Mouse (Mus musculus) olfactory bulb, adult 2 months (tissue): ENCODE measurements at regions not wholly inside any gene's neighbourhood (a gene's known extent, or its start where the extent isn't known, plus 50 kb on each side); places are given as distances from the start of the nearest gene placed in this dataset.

ENCODE experiments used
- H3K27ac ChIP-seq: fragments of 200-500 bp; 2 replicates; pipeline ENCODE4 v1.5.1; 2012; ENCODE audit warnings: low read depth, low read length; ENCODE audit not compliant: insufficient read depth
- H3K4me1 ChIP-seq: fragments of 200-500 bp; 2 replicates; pipeline ENCODE4 v1.6.1; 2012; ENCODE audit warnings: low read length; ENCODE audit not compliant: control insufficient read depth, insufficient read depth
- H3K4me3 ChIP-seq: fragments of 200-500 bp; 2 replicates; pipeline ENCODE4 v1.5.1; 2012; ENCODE audit warnings: mild to moderate bottlenecking, low read depth, low read length, moderate library complexity; ENCODE audit not compliant: insufficient read depth
- CTCF ChIP-seq: fragments of 200-500 bp; IDR thresholded peaks from 2 replicates; pipeline ENCODE4 v1.5.1; 2012; ENCODE audit warnings: low read depth, mild to moderate bottlenecking, low read length, moderate library complexity; ENCODE audit not compliant: insufficient read depth
- POLR2A ChIP-seq: fragments of 200-500 bp; IDR thresholded peaks from 2 replicates; pipeline ENCODE4 v1.6.1; 2012; ENCODE audit warnings: mild to moderate bottlenecking, low read depth, low read length, moderate library complexity; ENCODE audit not compliant: insufficient read depth
- WGBS: fragments of 180-500 bp; shearing (Covaris S2); methylation state at CpG from one replicate; pipeline ENCODE4 v1.1.7; 2018; 5-methylcytosine and 5-hydroxymethylcytosine counted together

DNA sequence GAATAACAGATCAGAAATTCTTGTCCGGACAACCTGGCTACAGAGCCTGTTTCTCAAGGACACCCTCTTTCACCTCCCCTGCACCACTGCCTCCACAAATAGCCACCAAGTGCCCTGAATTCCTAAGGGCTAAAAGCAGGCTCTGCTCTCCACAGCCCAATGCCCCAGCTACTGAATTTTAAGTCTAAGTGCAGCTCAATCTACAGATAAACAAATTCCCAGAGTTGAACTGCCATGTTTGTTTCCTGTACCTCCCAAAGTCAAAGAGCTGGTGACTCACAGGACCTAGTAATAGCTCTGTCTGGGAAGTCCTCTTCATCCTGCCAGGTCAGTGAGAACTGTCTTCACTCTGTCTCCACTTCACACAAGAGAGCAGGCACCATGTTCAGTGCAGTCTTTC, 200.0 kb downstream of the Col12a1 start:
- H3K27ac ChIP-seq, result no peak overlapping the region
- TF ChIP-seq CTCF (no peak), POLR2A (no peak)
- no peaks in the 10 kb centered on the region for H3K4me1 ChIP-seq
- H3K4me3 ChIP-seq, result no peak overlapping the region
- 78% methylated on average over 1 of the region's 1 CpGs for WGBS

GRCm38 (mm10) chr9:79520498-79520897, 198.1 kb downstream of the Col12a1 start:
- WGBS, result 60% methylated on average over 2 of the region's 2 CpGs
- no peaks in the 10 kb centered on the region for H3K4me1 ChIP-seq
- TF ChIP-seq POLR2A (no peak), CTCF (no peak)
- no peak overlapping the region for H3K27ac ChIP-seq
- no peak overlapping the region for H3K4me3 ChIP-seq

- Histone ChIP-seq H3K4me3 (no peak overlapping the region), H3K4me1 (no peaks in the 10 kb centered on the region), H3K27ac (no peak overlapping the region)
- 54% methylated on average over 4 of the region's 4 CpGs for WGBS
- TF ChIP-seq CTCF (no peak), POLR2A (no peak)
Measured at GRCm38 (mm10) chr9:79523054-79523453, 195.6 kb downstream of the Col12a1 start.

DNA sequence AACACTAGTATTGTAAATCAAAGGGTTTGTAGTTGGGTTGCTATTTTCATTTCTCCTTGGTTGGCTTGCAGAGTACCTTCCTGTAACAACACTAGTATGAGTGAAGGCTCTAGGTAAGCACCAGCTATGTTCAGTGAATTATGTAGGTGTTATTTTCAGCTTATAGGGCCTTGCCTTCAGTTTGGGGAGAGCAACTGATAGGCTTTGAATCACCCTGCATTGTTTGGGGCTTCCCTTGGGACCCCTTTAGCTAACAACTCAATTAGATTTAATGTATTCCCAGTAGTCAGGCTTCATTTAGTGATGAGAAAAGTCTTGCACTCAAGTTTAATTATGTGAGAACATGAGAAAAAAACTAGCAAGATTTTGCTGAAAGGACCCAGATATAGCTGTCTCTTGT, 193.6 kb downstream of the Col12a1 start:
- no peaks in the 10 kb centered on the region for H3K4me1 ChIP-seq
- H3K4me3 ChIP-seq, result no peak overlapping the region
- no peak overlapping the region for H3K27ac ChIP-seq
- TF ChIP-seq POLR2A, result no peak
- no peak for TF ChIP-seq CTCF

- TF ChIP-seq POLR2A (no peak), CTCF (no peak)
- H3K4me1 ChIP-seq, result no peaks in the 10 kb centered on the region
- 84% methylated on average over 6 of the region's 6 CpGs for WGBS
Measured at GRCm38 (mm10) chr9:79526390-79526789, 192.2 kb downstream of the Col12a1 start.

GRCm38 (mm10) chr9:79527331-79527730, 191.3 kb downstream of the Col12a1 start:
- TF ChIP-seq POLR2A (no peak), CTCF (no peak)
- no peaks in the 10 kb centered on the region for H3K4me1 ChIP-seq
- no peak overlapping the region for H3K27ac ChIP-seq
- H3K4me3 ChIP-seq, result no peak overlapping the region
- 67% methylated on average over 3 of the region's 3 CpGs for WGBS

More at GRCm38 (mm10) chr9:79526390-79526789, 192.2 kb downstream of the Col12a1 start:
- Histone ChIP-seq H3K4me3 (no peak overlapping the region), H3K27ac (no peak overlapping the region)
